Mouse (Mus musculus): ENCODE data around the gene Rspo4. TPM values are rescaled to one million over a fixed set of nuclear protein-coding genes. Genes with fewer than 3 reads are reported as not detected.

Rspo4 gene
- polyA plus RNA-seq, 1 experiment from 2014 or later: not detected

DNA sequence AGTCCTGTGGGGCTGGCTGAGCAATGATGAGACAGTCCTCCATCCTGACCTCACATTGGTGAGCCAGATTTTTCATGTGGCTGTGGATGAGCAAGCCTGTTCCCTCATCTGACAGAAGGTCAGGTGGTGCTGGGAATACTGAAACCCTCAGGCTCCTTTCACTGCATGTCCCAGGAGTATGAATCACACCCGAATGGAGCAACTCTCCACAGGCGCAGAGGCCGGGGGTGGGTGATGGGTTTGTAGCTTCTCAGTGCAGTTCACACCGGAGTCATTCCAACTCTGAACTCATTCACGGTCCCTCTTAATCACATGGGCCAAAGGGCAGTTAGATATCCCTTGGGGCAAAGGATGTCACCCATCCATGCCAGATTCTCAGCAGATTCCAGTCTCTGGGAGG, 71.4 kb downstream of the Rspo4 start:
- no peak overlapping the region for H3K27ac ChIP-seq
- H3K4me2 ChIP-seq: no peak overlapping the region
- no peaks in the 10 kb centered on the region for H3K36me3 ChIP-seq
- peaks cover 52% of the 10 kb centered on the region for H3K4me1 ChIP-seq
- no peak overlapping the region for H3K9ac ChIP-seq
- 59% methylated on average over 5 of the region's 5 CpGs for WGBS
- no peak overlapping the region for H3K4me3 ChIP-seq (replicated peaks)
- peaks cover 35% of the 10 kb centered on the region for H3K27me3 ChIP-seq
- no peak for ATAC-seq (replicated peaks; ENCODE audit: low FRiP score)
- H3K9me3 ChIP-seq (replicated peaks): no peaks in the 10 kb centered on the region

DNA sequence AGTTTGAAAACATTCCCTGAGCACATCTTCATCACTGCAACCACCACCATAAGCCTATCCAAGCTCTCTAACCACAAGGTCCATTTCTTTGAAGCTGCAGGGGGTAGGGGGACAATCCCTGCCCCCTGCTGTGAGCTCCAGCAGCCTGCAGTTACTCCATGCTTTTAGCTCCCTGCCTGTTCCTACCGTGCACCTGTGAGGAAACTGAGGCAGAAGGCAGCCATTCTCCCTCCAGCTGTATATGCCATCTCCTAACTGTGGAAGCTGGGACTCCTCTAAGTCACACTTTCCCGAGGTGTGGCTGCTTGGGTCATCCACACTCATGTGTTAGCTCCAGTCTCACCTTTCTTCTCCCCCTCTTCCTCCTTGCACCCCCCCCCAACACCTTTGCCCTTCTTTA, 72.4 kb downstream of the Rspo4 start:
- Histone ChIP-seq H3K36me3 (no peaks in the 10 kb centered on the region), H3K4me2 (no peak overlapping the region), H3K4me3 (replicated peaks) (no peak overlapping the region), H3K27ac (no peak overlapping the region), H3K27me3 (peaks cover 36% of the 10 kb centered on the region), H3K4me1 (peaks cover 57% of the 10 kb centered on the region), H3K9ac (no peak overlapping the region), H3K9me3 (replicated peaks) (no peaks in the 10 kb centered on the region)
- ATAC-seq (replicated peaks; ENCODE audit: low FRiP score): no peak
- WGBS: 18% methylated on average over 2 of the region's 2 CpGs

GRCm38 (mm10) chr2:151916061-151916831, 73.5 kb downstream of the Rspo4 start:
- peaks cover 49% of the 10 kb centered on the region for H3K4me1 ChIP-seq
- no peaks in the 10 kb centered on the region for H3K36me3 ChIP-seq
- H3K27me3 ChIP-seq: peaks cover 40% of the 10 kb centered on the region
- no peak overlapping the region; the same call in 1 of the 2 replicates for H3K9ac ChIP-seq
- peak; percentile 80 for ATAC-seq (replicated peaks; ENCODE audit: low FRiP score)
- H3K4me2 ChIP-seq: peak overlapping the region; percentile 29
- WGBS: 16% methylated on average over 13 of the region's 13 CpGs
- H3K27ac ChIP-seq: peak overlapping the region; percentile 74
- no peaks in the 10 kb centered on the region for H3K9me3 ChIP-seq (replicated peaks)
- H3K4me3 ChIP-seq (replicated peaks): no peak overlapping the region

GRCm38 (mm10) chr2:151919140-151919539, 76.4 kb downstream of the Rspo4 start:
- Histone ChIP-seq H3K4me2 (no peak overlapping the region), H3K9ac (no peak overlapping the region), H3K4me3 (replicated peaks) (no peak overlapping the region), H3K4me1 (peaks cover 51% of the 10 kb centered on the region), H3K27me3 (peaks cover 25% of the 10 kb centered on the region), H3K27ac (no peak overlapping the region), H3K36me3 (no peaks in the 10 kb centered on the region), H3K9me3 (replicated peaks) (no peaks in the 10 kb centered on the region)
- 0 out of 2 replicates have a peak, but pooled peaks have one; percentile 13 for ATAC-seq (replicated peaks; ENCODE audit: low FRiP score)
- WGBS: 42% methylated on average over 9 of the region's 9 CpGs

- no peak for ATAC-seq (replicated peaks; ENCODE audit: low FRiP score)
- Histone ChIP-seq H3K4me2 (no peak overlapping the region), H3K9ac (no peak overlapping the region), H3K4me1 (peaks cover 44% of the 10 kb centered on the region), H3K27me3 (peaks cover 16% of the 10 kb centered on the region), H3K27ac (peak overlapping the region; percentile 22; the same call in 1 of the 2 replicates), H3K9me3 (replicated peaks) (no peaks in the 10 kb centered on the region), H3K4me3 (replicated peaks) (no peak overlapping the region), H3K36me3 (no peaks in the 10 kb centered on the region)
- 64% methylated on average over 8 of the region's 8 CpGs for WGBS
These were observed 78.3 kb downstream of the Rspo4 start for GRCm38 (mm10) chr2:151921068-151921467.

DNA sequence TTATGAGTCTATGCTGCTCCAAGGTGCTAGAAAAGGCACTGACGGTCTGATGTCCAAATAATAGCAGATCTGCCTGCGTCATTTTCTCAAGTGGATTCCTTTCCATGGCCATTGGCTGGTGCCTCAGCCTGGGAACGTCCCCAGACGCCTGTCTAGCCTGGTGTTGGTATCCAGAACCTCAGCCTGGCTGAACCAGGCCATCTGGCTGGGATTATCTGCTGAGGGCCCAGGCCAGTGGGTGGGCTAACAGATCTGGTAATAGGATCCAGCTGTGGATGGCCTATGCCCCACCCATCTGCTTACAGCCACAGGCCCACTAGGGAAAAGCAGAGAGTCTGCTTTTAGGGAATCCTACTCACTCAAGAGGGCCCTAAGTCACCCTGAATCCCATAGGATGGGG, 78.9 kb downstream of the Rspo4 start:
- Histone ChIP-seq H3K9ac (no peak overlapping the region), H3K4me1 (peaks cover 39% of the 10 kb centered on the region), H3K9me3 (replicated peaks) (no peaks in the 10 kb centered on the region), H3K4me3 (replicated peaks) (no peak overlapping the region), H3K27ac (no peak overlapping the region), H3K27me3 (peaks cover 16% of the 10 kb centered on the region), H3K4me2 (no peak overlapping the region), H3K36me3 (no peaks in the 10 kb centered on the region)
- 0 out of 2 replicates have a peak, but pooled peaks have one; percentile 40 for ATAC-seq (replicated peaks; ENCODE audit: low FRiP score)
- whole genome bisulfite sequencing: 47% methylated on average over 4 of the region's 4 CpGs

Other genes with a start within 250 kb of the Rspo4 start
- 0.59 and 0.95 TPM in 2 replicates for gene Snph, start 210.3 kb upstream of the Rspo4 start, polyA plus RNA-seq (2015; fragmentation: Nextera tagmentation; extraction: Ambion mirVana)
- not detected in 2 replicates for gene Rad21l, start 174.4 kb upstream of the Rspo4 start, polyA plus RNA-seq (2015; fragmentation: Nextera tagmentation; extraction: Ambion mirVana)
- gene Tmem74b, start 140.9 kb upstream of the Rspo4 start, polyA plus RNA-seq (2015; fragmentation: Nextera tagmentation; extraction: Ambion mirVana): 0.95 and 1.5 TPM in 2 replicates
- gene Psmf1, start 98.7 kb upstream of the Rspo4 start, polyA plus RNA-seq (2015; fragmentation: Nextera tagmentation; extraction: Ambion mirVana): 42.2 and 43.0 TPM in 2 replicates
- 2.1 and 2.7 TPM in 2 replicates for gene Angpt4, start 68.3 kb downstream of the Rspo4 start, polyA plus RNA-seq (2015; fragmentation: Nextera tagmentation; extraction: Ambion mirVana)
- gene Fam110a, start 137.3 kb downstream of the Rspo4 start, polyA plus RNA-seq (2015; fragmentation: Nextera tagmentation; extraction: Ambion mirVana): 29.1 and 29.2 TPM in 2 replicates
- 13.3 and 16.3 TPM in 2 replicates for gene Slc52a3, start 153.6 kb downstream of the Rspo4 start, polyA plus RNA-seq (2015; fragmentation: Nextera tagmentation; extraction: Ambion mirVana)
- 0.04 and 0.05 TPM in 2 replicates for gene Scrt2, start 238.6 kb downstream of the Rspo4 start, polyA plus RNA-seq (2015; fragmentation: Nextera tagmentation; extraction: Ambion mirVana)

Measured in kidney, embryonic 15.5 days (tissue).